Mouse (Mus musculus) heart, embryonic 12.5 days (tissue): Measurements from ENCODE around the gene Serpina3k. TPM values are rescaled to one million over a fixed set of nuclear protein-coding genes. Genes with fewer than 3 reads are reported as not detected.
"Not testable (repeated sequence)": the region's sequence is repeated elsewhere in the genome, so short reads cannot be mapped to it uniquely, and the experiment has no call there.

Experiments used
- ATAC-seq: fragments of 200-750 bp; cut with Nextera tagmentation; 2 replicates; pipeline ENCODE4 v1.8.0; 2017; ENCODE audit warnings: moderate TSS enrichment, moderate library complexity; ENCODE audit not compliant: insufficient number of reproducible peaks, low FRiP score
- H3K27ac ChIP-seq: fragments of 300-500 bp; sonication (generic); 2 replicates; pipeline ENCODE4 v1.5.1; 2016; ENCODE audit warnings: mild to moderate bottlenecking, moderate library complexity; ENCODE audit not compliant: poor library complexity, severe bottlenecking
- H3K27me3 ChIP-seq: fragments of 300-500 bp; sonication (generic); replicated peaks from 2 replicates; pipeline ENCODE4 v1.6.1; 2016; ENCODE audit warnings: mild to moderate bottlenecking, moderate library complexity
- H3K36me3 ChIP-seq: fragments of 300-500 bp; sonication (generic); 2 replicates; pipeline ENCODE4 v1.6.1; 2016; ENCODE audit warnings: mild to moderate bottlenecking, moderate library complexity
- H3K4me1 ChIP-seq: fragments of 300-500 bp; sonication (generic); replicated peaks from 2 replicates; pipeline ENCODE4 v1.6.1; 2016; ENCODE audit warnings: mild to moderate bottlenecking
- H3K4me2 ChIP-seq: fragments of 300-500 bp; sonication (generic); 2 replicates; pipeline ENCODE4 v1.6.1; 2016; ENCODE audit warnings: mild to moderate bottlenecking, moderate library complexity
- H3K4me3 ChIP-seq: fragments of 300-500 bp; sonication (generic); 2 replicates; pipeline ENCODE4 v1.5.1; 2016; ENCODE audit warnings: mild to moderate bottlenecking
- H3K9ac ChIP-seq: fragments of 300-500 bp; sonication (generic); 2 replicates; pipeline ENCODE4 v1.6.1; 2016; ENCODE audit warnings: mild to moderate bottlenecking, moderate library complexity
- H3K9me3 ChIP-seq: fragments of 300-500 bp; sonication (generic); replicated peaks from 2 replicates; pipeline ENCODE4 v1.6.1; 2016; ENCODE audit warnings: mild to moderate bottlenecking, moderate library complexity
- WGBS: fragments of 180-500 bp; shearing (Covaris S2); methylation state at CpG from one replicate; pipeline ENCODE4 v1.1.7; 2016; 5-methylcytosine and 5-hydroxymethylcytosine counted together
- polyA plus RNA-seq: library from polyadenylated mRNA; unstranded; fragments of >200 nt; fragmentation: Nextera tagmentation; extraction: Ambion mirVana; gene quantifications from 2 replicates; pipeline ENCODE4 v1.2.1, GENCODE M21; 2016

Serpina3k gene
- polyA plus RNA-seq, 1 experiment from 2014 or later = not detected

GRCm38 (mm10) chr12:104345707-104346106, 7.4 kb downstream of the Serpina3k start:
- Histone ChIP-seq H3K9ac (no peak overlapping the region), H3K4me2 (no peak overlapping the region), H3K4me3 (no peak overlapping the region), H3K27me3 (no peaks in the 10 kb centered on the region), H3K27ac (no peak overlapping the region), H3K36me3 (no peaks in the 10 kb centered on the region), H3K9me3 (no peaks in the 10 kb centered on the region), H3K4me1 (no peaks in the 10 kb centered on the region)
- no peak for ATAC-seq

- no peak for ATAC-seq
- Histone ChIP-seq H3K9ac (no peak overlapping the region), H3K9me3 (no peaks in the 10 kb centered on the region), H3K27me3 (no peaks in the 10 kb centered on the region), H3K36me3 (no peaks in the 10 kb centered on the region), H3K4me3 (no peak overlapping the region), H3K27ac (no peak overlapping the region), H3K4me1 (no peaks in the 10 kb centered on the region), H3K4me2 (no peak overlapping the region)
- WGBS = 68% methylated on average over 2 of the region's 2 CpGs
Observed at GRCm38 (mm10) chr12:104347091-104347490, 8.8 kb downstream of the Serpina3k start.

- not testable (repeated sequence) for ATAC-seq, H3K4me2 ChIP-seq, H3K27ac ChIP-seq, H3K27me3 ChIP-seq, H3K4me1 ChIP-seq, H3K9me3 ChIP-seq, H3K4me3 ChIP-seq, H3K36me3 ChIP-seq, H3K9ac ChIP-seq
- WGBS = 25% methylated on average over 3 of the region's 3 CpGs
Observed at GRCm38 (mm10) chr12:104351812-104352211, 13.5 kb downstream of the Serpina3k start.

- Histone ChIP-seq H3K36me3 (no peaks in the 10 kb centered on the region), H3K27me3 (no peaks in the 10 kb centered on the region; the same call in 1 of the 2 replicates), H3K9me3 (no peaks in the 10 kb centered on the region), H3K27ac (no peak overlapping the region), H3K9ac (no peak overlapping the region), H3K4me1 (no peaks in the 10 kb centered on the region), H3K4me2 (no peak overlapping the region), H3K4me3 (no peak overlapping the region)
- no peak for ATAC-seq
- WGBS = 79% methylated on average over 3 of the region's 3 CpGs
Observed at GRCm38 (mm10) chr12:104356006-104356405, 17.7 kb downstream of the Serpina3k start.

- Histone ChIP-seq H3K9ac (no peak overlapping the region), H3K27ac (no peak overlapping the region), H3K4me1 (no peaks in the 10 kb centered on the region), H3K27me3 (no peaks in the 10 kb centered on the region), H3K4me2 (no peak overlapping the region), H3K36me3 (no peaks in the 10 kb centered on the region), H3K9me3 (no peaks in the 10 kb centered on the region), H3K4me3 (no peak overlapping the region)
- 82% methylated on average over 3 of the region's 3 CpGs for WGBS
- no peak for ATAC-seq
Observed at GRCm38 (mm10) chr12:104369986-104370385, 31.7 kb downstream of the Serpina3k start.

- not testable (repeated sequence) for H3K4me3 ChIP-seq, H3K27ac ChIP-seq, ATAC-seq, H3K9ac ChIP-seq, H3K4me2 ChIP-seq, H3K9me3 ChIP-seq, H3K27me3 ChIP-seq, H3K4me1 ChIP-seq, H3K36me3 ChIP-seq
- 61% methylated on average over 5 of the region's 5 CpGs for WGBS
Observed at GRCm38 (mm10) chr12:104377179-104377578, 38.9 kb downstream of the Serpina3k start.

- H3K27ac ChIP-seq, H3K36me3 ChIP-seq, H3K9me3 ChIP-seq, H3K9ac ChIP-seq, H3K27me3 ChIP-seq, H3K4me2 ChIP-seq, H3K4me3 ChIP-seq, ATAC-seq, H3K4me1 ChIP-seq: not testable (repeated sequence)
- WGBS = 65% methylated on average over 2 of the region's 2 CpGs
Observed at GRCm38 (mm10) chr12:104378351-104378750, 40.1 kb downstream of the Serpina3k start.

GRCm38 (mm10) chr12:104378815-104379214, 40.5 kb downstream of the Serpina3k start:
- not testable (repeated sequence) for H3K4me3 ChIP-seq, H3K4me1 ChIP-seq, H3K27me3 ChIP-seq, H3K9me3 ChIP-seq, ATAC-seq, H3K4me2 ChIP-seq, H3K27ac ChIP-seq, H3K36me3 ChIP-seq, H3K9ac ChIP-seq
- 57% methylated on average over 5 of the region's 5 CpGs for WGBS

- 86% methylated on average over 11 of the region's 11 CpGs for WGBS
- Histone ChIP-seq H3K4me2 (no peak overlapping the region), H3K27ac (no peak overlapping the region), H3K4me3 (no peak overlapping the region), H3K4me1 (no peaks in the 10 kb centered on the region), H3K36me3 (no peaks in the 10 kb centered on the region), H3K27me3 (no peaks in the 10 kb centered on the region), H3K9me3 (peaks cover 7% of the 10 kb centered on the region), H3K9ac (no peak overlapping the region)
- ATAC-seq = no peak
Observed at GRCm38 (mm10) chr12:104379856-104380255, 41.6 kb downstream of the Serpina3k start.

GRCm38 (mm10) chr12:104381071-104381604, 42.9 kb downstream of the Serpina3k start:
- not testable (repeated sequence) for ATAC-seq, H3K27me3 ChIP-seq, H3K27ac ChIP-seq, H3K4me2 ChIP-seq, H3K4me3 ChIP-seq, H3K4me1 ChIP-seq, H3K9me3 ChIP-seq, H3K9ac ChIP-seq, H3K36me3 ChIP-seq
- 88% methylated on average over 8 of the region's 8 CpGs for WGBS

GRCm38 (mm10) chr12:104385987-104386386, 47.7 kb downstream of the Serpina3k start:
- ATAC-seq, H3K4me3 ChIP-seq, H3K9me3 ChIP-seq, H3K4me1 ChIP-seq, H3K4me2 ChIP-seq, H3K36me3 ChIP-seq, H3K27me3 ChIP-seq, H3K27ac ChIP-seq, H3K9ac ChIP-seq: not testable (repeated sequence)

- WGBS = 55% methylated on average over 2 of the region's 2 CpGs
Observed at GRCm38 (mm10) chr12:104386878-104387277, 48.6 kb downstream of the Serpina3k start.

More at GRCm38 (mm10) chr12:104386878-104387277, 48.6 kb downstream of the Serpina3k start:
- H3K4me3 ChIP-seq, H3K9ac ChIP-seq, H3K4me2 ChIP-seq, H3K27ac ChIP-seq, H3K36me3 ChIP-seq, H3K9me3 ChIP-seq, H3K27me3 ChIP-seq, H3K4me1 ChIP-seq, ATAC-seq: not testable (repeated sequence)
